Mouse (Mus musculus) forebrain, embryonic 14.5 days (tissue): ENCODE data around the gene Bsg. TPM values are rescaled to one million over a fixed set of nuclear protein-coding genes. Genes with fewer than 3 reads are reported as not detected.
A peak's percentile ranks its signal among the peaks of the same experiment; 100 is the strongest.

Source experiments
- ATAC-seq: fragments of 200-750 bp; cut with Nextera tagmentation; 2 replicates; pipeline ENCODE4 v1.8.0; 2017; ENCODE audit warnings: mild to moderate bottlenecking, moderate library complexity
- DNase-seq: peaks from one replicate; pipeline ENCODE4 v3.0.0-alpha.2; 2015; ENCODE audit warnings: low spot score
- H3K27ac ChIP-seq: fragments of 300-500 bp; sonication (generic); 2 replicates; pipeline ENCODE4 v1.5.1; 2014; ENCODE audit warnings: low read depth, mild to moderate bottlenecking, control low read depth, low read length, moderate library complexity
- H3K27me3 ChIP-seq: fragments of 300-500 bp; sonication (generic); replicated peaks from 2 replicates; pipeline ENCODE4 v1.6.1; 2014; ENCODE audit warnings: low read length, control low read depth, mixed read lengths; ENCODE audit not compliant: control insufficient read depth, insufficient read depth
- H3K36me3 ChIP-seq: fragments of 300-500 bp; sonication (generic); 2 replicates; pipeline ENCODE4 v1.6.1; 2014; ENCODE audit warnings: low read length, control low read depth; ENCODE audit not compliant: control insufficient read depth, insufficient read depth
- H3K4me1 ChIP-seq: fragments of 300-500 bp; sonication (generic); 2 replicates; pipeline ENCODE4 v1.6.1; 2014; ENCODE audit warnings: antibody characterized with exemption, low read length, control low read depth; ENCODE audit not compliant: control insufficient read depth, insufficient read depth
- H3K4me2 ChIP-seq: fragments of 300-500 bp; sonication (generic); 2 replicates; pipeline ENCODE4 v1.6.1; 2014; ENCODE audit warnings: mild to moderate bottlenecking, control low read depth, low read length
- H3K4me3 ChIP-seq: fragments of 300-500 bp; sonication (generic); 2 replicates; pipeline ENCODE4 v1.5.1; 2014; ENCODE audit warnings: low read depth, low read length, control low read depth
- H3K9ac ChIP-seq: fragments of 300-500 bp; sonication (generic); 2 replicates; pipeline ENCODE4 v1.6.1; 2014; ENCODE audit warnings: mild to moderate bottlenecking, low read length, control low read depth, moderate library complexity
- H3K9me3 ChIP-seq: fragments of 300-500 bp; sonication (generic); replicated peaks from 2 replicates; pipeline ENCODE4 v1.6.1; 2016; ENCODE audit warnings: low read length, control low read depth, mixed read lengths; ENCODE audit not compliant: control insufficient read depth
- WGBS: fragments of 180-500 bp; shearing (Covaris S2); extraction: QIAGEN DNeasy Blood & Tissue Kit; methylation state at CpG from one replicate; pipeline ENCODE4 v1.1.7; 2014; 5-methylcytosine and 5-hydroxymethylcytosine counted together
- polyA plus RNA-seq: library from polyadenylated mRNA; unstranded; fragments of >200 nt; fragmentation: Nextera tagmentation; extraction: Ambion mirVana; gene quantifications from 2 replicates; pipeline ENCODE4 v1.2.1, GENCODE M21; 2014

Gene Bsg
- polyA plus RNA-seq, 1 experiment from 2014 or later: 725 TPM

GRCm38 (mm10) chr10:79729357-79729965 is 25.2 kb downstream of the Bsg start:
- WGBS: 69% methylated on average over 13 of the region's 13 CpGs
- ATAC-seq: 0 out of 2 replicates have a peak, but pooled peaks have one; percentile 27
- Histone ChIP-seq H3K36me3 (peaks cover 9% of the 10 kb centered on the region; the same call in 1 of the 2 replicates), H3K4me3 (no peak overlapping the region), H3K9me3 (no peaks in the 10 kb centered on the region), H3K9ac (no peak overlapping the region), H3K27me3 (no peaks in the 10 kb centered on the region), H3K4me1 (no peaks in the 10 kb centered on the region), H3K27ac (no peak overlapping the region), H3K4me2 (no peak overlapping the region)
- no peak for DNase-seq

GRCm38 (mm10) chr10:79732500-79732899 is 28.2 kb downstream of the Bsg start:
- no peak overlapping the region for H3K27ac ChIP-seq
- no peak overlapping the region for H3K9ac ChIP-seq
- DNase-seq (no peak), ATAC-seq (no peak)
- H3K4me2 ChIP-seq: no peak overlapping the region
- no peaks in the 10 kb centered on the region for H3K4me1 ChIP-seq
- peaks cover 38% of the 10 kb centered on the region for H3K36me3 ChIP-seq
- WGBS: 96% methylated on average over 1 of the region's 1 CpGs
- 0 out of 2 replicates have a peak, but pooled peaks cover 2% of the 10 kb centered on the region for H3K9me3 ChIP-seq
- H3K4me3 ChIP-seq: no peak overlapping the region
- 0 out of 2 replicates have a peak, but pooled peaks cover 2% of the 10 kb centered on the region for H3K27me3 ChIP-seq

DNA sequence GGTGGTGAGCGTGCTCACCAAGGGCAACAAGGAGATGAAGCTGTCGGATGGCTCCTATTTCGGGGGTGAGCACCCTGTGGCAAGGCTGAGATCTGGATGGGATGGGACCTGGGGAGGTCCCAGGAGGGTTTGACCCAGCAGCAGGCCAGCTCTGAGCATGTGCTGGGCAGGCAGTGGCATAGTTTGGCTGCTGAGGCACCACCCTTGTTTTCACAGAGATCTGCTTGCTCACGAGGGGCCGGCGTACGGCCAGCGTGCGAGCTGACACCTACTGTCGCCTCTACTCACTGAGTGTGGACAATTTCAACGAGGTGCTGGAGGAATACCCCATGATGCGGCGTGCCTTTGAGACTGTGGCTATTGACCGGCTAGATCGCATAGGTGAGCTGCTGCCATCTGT is 29.6 kb downstream of the Bsg start:
- no peak overlapping the region for H3K27ac ChIP-seq

DNA sequence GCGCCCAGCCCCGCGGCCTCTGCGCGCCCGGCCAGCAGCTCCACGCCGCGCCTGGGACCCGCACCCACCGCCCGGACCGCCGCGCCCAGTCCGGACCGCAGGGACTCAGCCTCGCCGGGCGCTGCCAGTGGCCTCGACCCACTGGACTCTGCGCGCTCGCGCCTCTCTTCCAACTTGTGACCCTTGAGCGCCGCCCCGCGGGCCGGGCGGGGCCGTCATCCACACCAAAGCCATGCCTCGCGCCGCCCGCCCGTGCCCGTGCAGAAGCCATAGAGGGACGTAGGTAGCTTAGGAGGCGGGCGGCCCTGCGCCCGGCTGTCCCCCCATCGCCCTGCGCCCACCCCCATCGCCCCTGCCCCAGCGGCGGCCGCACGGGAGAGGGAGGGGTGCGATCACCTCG is 31.1 kb downstream of the Bsg start:
- H3K36me3 ChIP-seq: peaks cover 67% of the 10 kb centered on the region
- 42% methylated on average over 52 of the region's 52 CpGs for WGBS

More for the DNA sequence above, 29.6 kb downstream of the Bsg start:
- Histone ChIP-seq H3K4me3 (no peak overlapping the region), H3K27me3 (0 out of 2 replicates have a peak, but pooled peaks cover 2% of the 10 kb centered on the region), H3K9ac (no peak overlapping the region), H3K9me3 (peaks cover 6% of the 10 kb centered on the region), H3K4me2 (no peak overlapping the region), H3K36me3 (peaks cover 52% of the 10 kb centered on the region), H3K4me1 (no peaks in the 10 kb centered on the region)
- 91% methylated on average over 15 of the region's 15 CpGs for WGBS
- no peak for DNase-seq
- ATAC-seq: no peak

GRCm38 (mm10) chr10:79736706-79737105 is 32.4 kb downstream of the Bsg start:
- H3K4me1 ChIP-seq: no peaks in the 10 kb centered on the region
- 90% methylated on average over 14 of the region's 14 CpGs for WGBS
- no peak overlapping the region for H3K4me3 ChIP-seq
- no peak for DNase-seq
- H3K36me3 ChIP-seq: peaks cover 80% of the 10 kb centered on the region
- no peak overlapping the region for H3K9ac ChIP-seq
- ATAC-seq: no peak
- H3K27ac ChIP-seq: no peak overlapping the region
- no peak overlapping the region for H3K4me2 ChIP-seq
- H3K27me3 ChIP-seq: 0 out of 2 replicates have a peak, but pooled peaks cover 2% of the 10 kb centered on the region
- H3K9me3 ChIP-seq: peaks cover 19% of the 10 kb centered on the region

More for the DNA sequence above, 31.1 kb downstream of the Bsg start:
- no peaks in the 10 kb centered on the region for H3K4me1 ChIP-seq
- H3K27me3 ChIP-seq: 0 out of 2 replicates have a peak, but pooled peaks cover 2% of the 10 kb centered on the region
- no peak overlapping the region for H3K4me3 ChIP-seq
- no peak overlapping the region for H3K4me2 ChIP-seq
- no peak overlapping the region for H3K9ac ChIP-seq
- ATAC-seq (no peak), DNase-seq (no peak)
- H3K27ac ChIP-seq: no peak overlapping the region
- peaks cover 19% of the 10 kb centered on the region for H3K9me3 ChIP-seq

DNA sequence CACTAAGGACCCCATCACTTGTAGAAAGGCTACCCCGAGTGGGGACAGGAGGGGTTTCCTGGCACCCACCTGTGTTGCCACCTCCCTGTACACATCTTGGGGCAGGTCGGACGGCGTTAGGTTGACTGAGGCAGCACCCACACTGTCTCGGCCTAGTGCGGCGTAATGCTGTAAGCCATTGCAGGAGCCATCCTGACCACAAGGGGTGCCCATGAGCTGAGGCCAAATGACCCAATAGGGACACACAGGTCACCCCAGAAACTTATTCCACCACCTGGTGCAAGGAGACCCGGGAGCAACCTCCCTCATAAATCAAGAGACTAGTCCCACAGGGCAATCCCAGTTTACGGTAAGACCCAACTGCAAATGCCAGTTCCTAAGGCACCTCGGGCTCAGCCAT is 34.0 kb downstream of the Bsg start:
- ATAC-seq: no peak
- Histone ChIP-seq H3K4me2 (no peak overlapping the region), H3K27ac (no peak overlapping the region), H3K4me3 (no peak overlapping the region), H3K9me3 (peaks cover 19% of the 10 kb centered on the region), H3K36me3 (peaks cover 95% of the 10 kb centered on the region), H3K4me1 (no peaks in the 10 kb centered on the region), H3K9ac (no peak overlapping the region), H3K27me3 (0 out of 2 replicates have a peak, but pooled peaks cover 2% of the 10 kb centered on the region)
- no peak for DNase-seq
- 88% methylated on average over 10 of the region's 10 CpGs for WGBS

GRCm38 (mm10) chr10:79739234-79739633 is 34.9 kb downstream of the Bsg start:
- DNase-seq (no peak), ATAC-seq (no peak)
- 97% methylated on average over 28 of the region's 28 CpGs for WGBS
- Histone ChIP-seq H3K4me3 (no peak overlapping the region), H3K36me3 (peaks cover 98% of the 10 kb centered on the region), H3K4me1 (no peaks in the 10 kb centered on the region), H3K4me2 (no peak overlapping the region), H3K9me3 (peaks cover 19% of the 10 kb centered on the region), H3K27ac (no peak overlapping the region), H3K27me3 (0 out of 2 replicates have a peak, but pooled peaks cover 2% of the 10 kb centered on the region), H3K9ac (no peak overlapping the region)

DNA sequence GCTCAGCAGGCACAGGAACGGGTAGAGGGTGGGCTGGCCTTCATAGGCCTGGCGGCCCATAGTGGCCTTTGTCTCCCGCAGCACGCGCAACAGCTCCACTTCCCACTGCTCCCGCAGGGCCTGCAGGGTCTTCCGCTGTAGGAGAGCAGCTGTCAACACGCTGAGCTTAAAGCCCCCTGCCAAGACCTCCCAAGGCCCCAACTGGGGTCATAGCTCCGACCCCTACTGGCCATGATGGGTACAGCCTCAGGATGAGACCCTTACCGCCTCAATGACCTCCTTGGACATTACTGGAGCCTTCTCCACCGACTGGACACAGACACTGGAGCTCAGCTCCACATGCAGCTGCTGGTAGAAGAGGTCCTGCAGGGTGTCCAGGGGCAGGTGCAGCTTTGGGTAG is 36.6 kb downstream of the Bsg start:
- no peak for ATAC-seq
- H3K9ac ChIP-seq: no peak overlapping the region

DNA sequence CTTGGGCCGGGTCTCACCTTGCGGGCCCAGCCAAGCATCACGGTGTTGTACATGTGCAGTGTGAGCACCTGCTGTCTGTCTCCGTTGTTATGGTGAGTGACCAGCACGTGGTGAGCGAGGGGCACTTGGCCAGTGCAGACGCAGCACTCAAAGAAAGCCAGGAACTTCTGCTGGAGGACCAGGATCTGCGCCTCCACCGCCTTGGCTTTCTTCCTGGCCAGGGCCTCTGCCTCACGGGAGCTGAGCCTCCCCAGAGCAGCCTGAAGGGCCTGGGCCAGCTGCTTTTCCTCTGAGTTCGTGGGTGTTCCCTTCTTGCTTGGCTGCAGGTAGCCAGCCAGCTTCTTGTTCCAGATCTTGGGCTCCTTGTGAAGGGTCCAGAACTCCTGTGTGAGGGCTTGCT is 38.9 kb downstream of the Bsg start:
- Histone ChIP-seq H3K27me3 (no peaks in the 10 kb centered on the region), H3K4me3 (no peak overlapping the region), H3K36me3 (peaks cover 64% of the 10 kb centered on the region), H3K4me2 (no peak overlapping the region), H3K9me3 (peaks cover 17% of the 10 kb centered on the region), H3K4me1 (no peaks in the 10 kb centered on the region; the same call in 1 of the 2 replicates), H3K9ac (no peak overlapping the region), H3K27ac (no peak overlapping the region)
- ATAC-seq (no peak), DNase-seq (no peak)
- WGBS: 91% methylated on average over 11 of the region's 11 CpGs

More for the DNA sequence above, 36.6 kb downstream of the Bsg start:
- 0 out of 2 replicates have a peak, but pooled peaks cover under 1% of the 10 kb centered on the region for H3K27me3 ChIP-seq
- H3K4me3 ChIP-seq: no peak overlapping the region
- H3K27ac ChIP-seq: no peak overlapping the region
- WGBS: 50% methylated on average over 11 of the region's 11 CpGs
- no peak for DNase-seq
- H3K36me3 ChIP-seq: peaks cover 86% of the 10 kb centered on the region
- H3K9me3 ChIP-seq: peaks cover 19% of the 10 kb centered on the region
- H3K4me2 ChIP-seq: no peak overlapping the region
- no peaks in the 10 kb centered on the region; the same call in 1 of the 2 replicates for H3K4me1 ChIP-seq
